Mouse (Mus musculus) splenic B cell, adult 2 months (primary cell): ENCODE data around the gene Dok7.
A peak's percentile ranks its signal among the peaks of the same experiment; 100 is the strongest.

Experiments
- DNase-seq: peaks from one replicate; pipeline ENCODE4 v3.0.0-alpha.2; 2011; ENCODE audit warnings: low read depth, low spot score
- H3K27me3 ChIP-seq: 2 replicates; pipeline ENCODE4 v1.6.1; 2012; ENCODE audit warnings: mild to moderate bottlenecking, low read length, moderate library complexity, mixed read lengths; ENCODE audit not compliant: control insufficient read depth, poor library complexity, insufficient read depth, severe bottlenecking
- H3K36me3 ChIP-seq: 2 replicates; pipeline ENCODE4 v1.6.1; 2012; ENCODE audit warnings: mild to moderate bottlenecking, low read length, moderate library complexity, mixed read lengths; ENCODE audit not compliant: control insufficient read depth, poor library complexity, insufficient read depth, severe bottlenecking

The Dok7 gene

GRCm38 (mm10) chr5:35056604-35057432, at the start of gene Dok7:
TSS of gene Dok7 (plus strand) at chr5:35056766.
- peak; percentile 7 for DNase-seq
- Histone ChIP-seq H3K36me3 (no peaks in the 10 kb centered on the region), H3K27me3 (no peaks in the 10 kb centered on the region)

DNA sequence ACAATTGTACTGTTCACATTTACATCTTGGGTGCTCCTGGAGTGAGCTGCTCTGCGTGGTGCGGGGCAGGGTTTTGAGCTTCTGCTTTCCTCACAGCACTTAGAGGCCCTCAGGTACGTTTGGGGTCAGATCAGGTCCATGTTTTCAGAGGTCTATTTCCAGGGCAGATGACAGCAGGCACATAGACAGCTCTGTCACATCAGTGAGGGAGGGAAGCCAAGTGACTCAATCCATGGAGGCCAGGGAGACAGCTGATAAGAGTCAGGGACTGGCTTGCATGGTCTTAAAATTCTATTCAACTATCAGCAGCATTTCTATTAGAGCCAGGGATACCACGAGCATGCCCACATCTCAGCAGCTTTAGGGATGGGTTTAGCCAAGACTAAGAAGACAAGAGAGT, 47.4 kb upstream of the Dok7 start:
- no peaks in the 10 kb centered on the region for H3K27me3 ChIP-seq
- no peaks in the 10 kb centered on the region for H3K36me3 ChIP-seq
- DNase-seq, result no peak

DNA sequence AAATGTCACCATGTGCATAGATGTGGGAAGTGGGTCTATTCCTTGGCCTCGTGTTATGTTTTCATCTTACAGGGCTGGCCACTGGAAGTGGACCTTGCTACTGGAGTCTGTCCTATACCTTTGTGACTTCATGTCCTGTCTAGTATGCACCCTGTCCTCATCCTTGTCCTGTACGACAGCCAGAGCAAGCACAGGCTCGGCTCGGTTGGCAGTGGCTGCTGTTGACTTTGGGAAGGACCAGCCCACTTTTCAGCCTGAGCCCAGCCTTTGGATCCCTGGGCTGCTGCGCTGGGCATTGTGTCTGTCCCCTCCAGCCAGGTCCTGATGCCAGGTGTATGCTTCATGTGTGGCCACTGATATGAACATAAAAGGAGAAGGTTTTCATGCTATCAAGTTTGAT, 45.9 kb upstream of the Dok7 start:
- H3K27me3 ChIP-seq, result no peaks in the 10 kb centered on the region
- no peak for DNase-seq
- H3K36me3 ChIP-seq, result no peaks in the 10 kb centered on the region

- no peak for DNase-seq
- H3K27me3 ChIP-seq, result no peaks in the 10 kb centered on the region
- H3K36me3 ChIP-seq, result no peaks in the 10 kb centered on the region
Measured at GRCm38 (mm10) chr5:35011156-35011923, 45.2 kb upstream of the Dok7 start.

DNA sequence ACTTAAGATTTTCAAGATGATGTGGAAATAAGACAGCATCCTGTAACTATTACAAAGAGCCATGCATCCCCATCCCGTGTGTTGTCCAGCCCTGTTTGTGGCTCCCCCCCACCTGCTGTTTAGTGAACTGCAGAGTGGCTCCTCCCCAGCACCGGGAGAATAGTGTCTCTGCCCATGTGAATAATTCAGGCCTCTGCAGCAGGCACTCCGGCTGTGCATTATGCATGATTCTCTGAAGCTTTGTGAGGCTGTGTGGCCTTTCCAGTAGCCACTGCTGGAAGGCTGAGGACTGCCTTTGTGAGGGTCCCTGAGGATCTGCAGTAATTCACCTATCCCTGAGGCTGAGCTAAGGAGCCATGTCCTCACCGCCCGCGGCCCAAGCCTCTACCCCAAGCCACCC, 42.5 kb upstream of the Dok7 start:
- Histone ChIP-seq H3K27me3 (no peaks in the 10 kb centered on the region), H3K36me3 (no peaks in the 10 kb centered on the region)
- DNase-seq, result no peak

DNA sequence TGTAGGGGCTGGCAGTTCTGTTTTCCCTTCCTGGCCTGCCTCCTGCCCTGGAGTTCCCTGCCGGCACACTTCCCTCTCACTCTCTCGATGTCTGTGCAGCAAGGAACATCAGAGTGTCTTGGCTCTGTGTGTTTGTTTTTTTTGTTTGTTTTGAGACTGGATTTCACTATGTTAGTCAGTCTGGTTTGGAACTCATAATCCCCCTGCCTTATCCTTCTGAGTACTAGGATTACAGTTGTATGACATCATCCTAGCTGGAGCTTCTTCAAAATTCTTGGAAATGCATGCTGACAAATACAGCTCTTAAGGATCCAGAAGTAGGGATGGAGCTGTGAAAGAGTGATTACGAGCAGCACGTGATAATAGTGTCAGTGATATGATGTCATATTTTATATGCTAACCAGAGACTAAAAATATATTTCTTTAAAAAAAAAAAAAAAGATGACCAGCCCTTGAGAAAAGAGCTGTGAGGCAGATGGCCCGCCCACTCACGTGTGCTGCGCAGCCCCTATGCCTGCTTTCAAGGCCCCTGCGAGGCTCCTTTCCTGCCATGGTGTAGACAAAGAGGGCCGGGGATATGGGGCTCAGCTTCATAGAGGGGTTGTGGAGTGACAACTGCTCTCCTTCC, 36.8 kb upstream of the Dok7 start:
- DNase-seq, result no peak
- no peaks in the 10 kb centered on the region for H3K27me3 ChIP-seq

GRCm38 (mm10) chr5:35020410-35021241, 35.9 kb upstream of the Dok7 start:
- Histone ChIP-seq H3K27me3 (no peaks in the 10 kb centered on the region), H3K36me3 (no peaks in the 10 kb centered on the region)
- DNase-seq, result no peak

More for the DNA sequence above, 36.8 kb upstream of the Dok7 start:
- no peaks in the 10 kb centered on the region for H3K36me3 ChIP-seq

- Histone ChIP-seq H3K27me3 (no peaks in the 10 kb centered on the region), H3K36me3 (no peaks in the 10 kb centered on the region)
- DNase-seq, result peak; percentile 46
Measured at GRCm38 (mm10) chr5:35024975-35025374, 31.6 kb upstream of the Dok7 start.

- Histone ChIP-seq H3K27me3 (no peaks in the 10 kb centered on the region), H3K36me3 (no peaks in the 10 kb centered on the region)
- no peak for DNase-seq
Measured at GRCm38 (mm10) chr5:35029303-35029702, 27.3 kb upstream of the Dok7 start.

DNA sequence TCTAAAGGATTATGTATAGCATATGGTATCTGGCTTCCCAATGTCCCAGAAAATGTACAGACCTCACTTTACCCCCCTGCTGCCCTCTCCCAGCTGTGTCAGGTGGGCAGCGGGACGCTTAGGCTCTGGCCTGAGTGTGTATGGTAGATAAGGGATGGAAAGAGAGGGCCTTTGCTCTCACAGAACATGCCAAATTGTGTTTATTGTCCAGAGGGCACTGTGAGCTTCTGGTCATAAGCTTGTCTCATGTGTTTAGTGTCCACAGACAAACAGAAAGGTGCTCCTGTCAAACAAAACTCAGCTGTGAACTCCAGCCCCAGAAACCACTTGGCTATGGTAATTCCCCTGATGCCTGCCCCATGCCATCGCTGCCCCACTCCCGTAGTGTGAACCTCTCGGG, 26.8 kb upstream of the Dok7 start:
- no peaks in the 10 kb centered on the region for H3K27me3 ChIP-seq
- H3K36me3 ChIP-seq, result no peaks in the 10 kb centered on the region
- DNase-seq, result no peak

DNA sequence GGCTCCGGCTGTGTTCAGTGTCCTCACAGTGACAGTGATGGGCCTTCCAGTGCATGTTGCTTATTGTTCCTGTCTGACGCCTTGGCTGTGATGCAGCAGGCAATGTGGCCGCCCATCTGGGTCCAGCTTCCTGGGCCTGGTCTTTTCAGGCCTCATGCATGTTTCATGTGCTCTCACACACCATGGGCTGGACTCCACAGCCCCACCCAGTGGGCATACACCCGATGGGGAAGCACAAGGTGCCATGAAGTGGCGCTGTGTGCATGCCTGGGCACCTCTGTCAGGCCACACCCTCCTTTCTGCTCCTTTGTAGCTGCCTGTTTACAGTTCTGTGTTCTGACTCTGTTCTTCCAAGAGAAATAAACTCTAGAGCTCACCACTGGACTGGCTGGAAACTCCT, 23.5 kb upstream of the Dok7 start:
- Histone ChIP-seq H3K36me3 (no peaks in the 10 kb centered on the region), H3K27me3 (no peaks in the 10 kb centered on the region)
- DNase-seq, result peak; percentile 60

- Histone ChIP-seq H3K36me3 (no peaks in the 10 kb centered on the region), H3K27me3 (no peaks in the 10 kb centered on the region)
- DNase-seq, result no peak
Measured at GRCm38 (mm10) chr5:35033619-35034018, 22.9 kb upstream of the Dok7 start.

- no peak for DNase-seq
- H3K27me3 ChIP-seq, result no peaks in the 10 kb centered on the region
- no peaks in the 10 kb centered on the region for H3K36me3 ChIP-seq
Measured at GRCm38 (mm10) chr5:35035141-35035540, 21.4 kb upstream of the Dok7 start.

GRCm38 (mm10) chr5:35035795-35036194, 20.8 kb upstream of the Dok7 start:
- DNase-seq, result no peak
- Histone ChIP-seq H3K36me3 (no peaks in the 10 kb centered on the region), H3K27me3 (no peaks in the 10 kb centered on the region)
